Mouse (Mus musculus): ENCODE measurements around the gene Nell1.

The Nell1 gene

GRCm38 (mm10) chr7:50338226-50338625, 363.6 kb downstream of the Nell1 start:
- no peak for DNase-seq

GRCm38 (mm10) chr7:50338757-50339156, 364.1 kb downstream of the Nell1 start:
- DNase-seq: no peak

GRCm38 (mm10) chr7:50351564-50351963, 376.9 kb downstream of the Nell1 start:
- no peak for DNase-seq

- no peak for DNase-seq
These were observed 382.5 kb downstream of the Nell1 start for GRCm38 (mm10) chr7:50357213-50357612.

- no peak for DNase-seq
These were observed 387.4 kb downstream of the Nell1 start for GRCm38 (mm10) chr7:50362039-50362438.

GRCm38 (mm10) chr7:50374876-50375275, 400.2 kb downstream of the Nell1 start:
- DNase-seq: no peak

- DNase-seq: no peak
These were observed 435.8 kb downstream of the Nell1 start for GRCm38 (mm10) chr7:50410421-50410820.

- no peak for DNase-seq
These were observed 445.3 kb downstream of the Nell1 start for GRCm38 (mm10) chr7:50419976-50420375.

GRCm38 (mm10) chr7:50422422-50423195, 447.9 kb downstream of the Nell1 start:
- no peak for DNase-seq

GRCm38 (mm10) chr7:50429725-50430124, 455.1 kb downstream of the Nell1 start:
- DNase-seq: no peak

- no peak for DNase-seq
These were observed 466.6 kb downstream of the Nell1 start for GRCm38 (mm10) chr7:50441237-50441636.

GRCm38 (mm10) chr7:50447316-50447715, 472.7 kb downstream of the Nell1 start:
- no peak for DNase-seq

- no peak for DNase-seq
These were observed 493.1 kb downstream of the Nell1 start for GRCm38 (mm10) chr7:50467742-50468141.

GRCm38 (mm10) chr7:50470555-50470954, 495.9 kb downstream of the Nell1 start:
- DNase-seq: no peak

- no peak for DNase-seq
These were observed 507.3 kb downstream of the Nell1 start for GRCm38 (mm10) chr7:50482011-50482410.

GRCm38 (mm10) chr7:50485304-50485703, 510.6 kb downstream of the Nell1 start:
- DNase-seq: no peak

GRCm38 (mm10) chr7:50486884-50487420, 512.3 kb downstream of the Nell1 start:
- no peak for DNase-seq

- no peak for DNase-seq
These were observed 526.9 kb downstream of the Nell1 start for GRCm38 (mm10) chr7:50501562-50501961.

- DNase-seq: no peak
These were observed 532.4 kb downstream of the Nell1 start for GRCm38 (mm10) chr7:50507047-50507446.

- DNase-seq: no peak
These were observed 540.2 kb downstream of the Nell1 start for GRCm38 (mm10) chr7:50514830-50515229.

GRCm38 (mm10) chr7:50516681-50517080, 542.0 kb downstream of the Nell1 start:
- DNase-seq: no peak

GRCm38 (mm10) chr7:50543373-50543772, 568.7 kb downstream of the Nell1 start:
- DNase-seq: no peak

GRCm38 (mm10) chr7:50549572-50549971, 574.9 kb downstream of the Nell1 start:
- DNase-seq: no peak

GRCm38 (mm10) chr7:50551426-50551825, 576.8 kb downstream of the Nell1 start:
- no peak for DNase-seq

GRCm38 (mm10) chr7:50562708-50563107, 588.0 kb downstream of the Nell1 start:
- no peak for DNase-seq

Measured in thymus, adult 18-20 months (tissue).